Mouse (Mus musculus): ENCODE results near the gene Cox7a2. TPM values are rescaled to one million over a fixed set of nuclear protein-coding genes. Genes with fewer than 3 reads are reported as not detected.

Cox7a2 gene
- 927 and 965 TPM in 2 replicates for polyA plus RNA-seq (2015; fragmentation: Nextera tagmentation; extraction: Ambion mirVana)

DNA sequence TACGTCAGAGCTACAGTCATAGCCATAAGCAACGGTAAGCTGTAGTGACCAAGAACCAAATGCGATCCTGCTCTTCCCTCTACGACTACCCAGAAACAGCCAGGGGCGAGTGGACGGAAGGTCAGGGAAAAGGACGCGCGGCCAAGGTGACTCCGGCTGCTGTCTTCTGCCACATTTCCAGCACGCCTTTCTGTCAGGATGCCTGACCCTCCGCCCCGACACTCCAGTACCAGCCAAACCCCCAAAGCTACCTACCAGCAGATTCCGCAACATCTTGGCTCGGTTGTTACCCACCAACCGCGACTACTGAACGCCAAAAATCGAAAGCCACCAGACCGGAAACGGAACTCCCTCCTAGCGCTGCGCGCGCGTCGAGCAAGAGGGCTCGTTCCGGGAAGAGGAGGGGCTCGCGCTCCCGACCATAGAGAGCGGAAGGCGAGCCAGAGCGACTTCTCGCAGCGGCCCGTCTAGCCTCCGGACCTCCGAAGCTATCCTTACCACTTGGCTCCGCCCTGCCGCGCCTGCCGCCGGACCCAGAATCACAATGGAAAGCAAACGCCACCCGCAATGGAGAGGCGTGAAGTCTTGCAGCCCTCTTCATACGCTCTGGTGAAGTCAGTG lies at the start of gene Cox7a2:
Cox7a2 (minus strand) TSS at position 494 of the 621 bp plus-strand sequence.
- no peaks in the 10 kb centered on the region for H3K4me1 ChIP-seq (replicated peaks; ENCODE audit: control insufficient read depth, insufficient read depth)
- H3K9ac ChIP-seq (ENCODE audit: low read length), result peak within 1 kb of the TSS; percentile 76
- no peaks in the 10 kb centered on the region for H3K27me3 ChIP-seq (ENCODE audit: control insufficient read depth, insufficient read depth, low read length)
- peak within 1 kb of the TSS; percentile 84 for H3K4me2 ChIP-seq (replicated peaks; ENCODE audit: low read depth)
- ATAC-seq (ENCODE audit: low FRiP score, low TSS enrichment) (peak; percentile 100), DNase-seq (ENCODE audit: low spot score) (peak; percentile 97)
- under 1% methylated on average over 49 of the region's 49 CpGs for WGBS
- H3K27ac ChIP-seq (replicated peaks), result peak within 1 kb of the TSS; percentile 87
- TF ChIP-seq EP300 (optimal IDR thresholded peaks at IDR 0.05) (no peak), CTCF (IDR thresholded peaks at IDR 0.05; ENCODE audit: low read depth) (no peak; the same call in 1 of the 2 replicates)
- peaks cover 4% of the 10 kb centered on the region; the same call in 1 of the 2 replicates for H3K36me3 ChIP-seq (ENCODE audit: control insufficient read depth, insufficient read depth, low read length)
- H3K9me3 ChIP-seq (ENCODE audit: control insufficient read depth, low read length), result no peaks in the 10 kb centered on the region
- peak within 1 kb of the TSS; percentile 67 for H3K4me3 ChIP-seq (ENCODE audit: low read depth, low read length)

- no peaks in the 10 kb centered on the region for H3K36me3 ChIP-seq (ENCODE audit: control insufficient read depth, insufficient read depth, low read length)
- H3K27me3 ChIP-seq (ENCODE audit: control insufficient read depth, insufficient read depth, low read length), result no peaks in the 10 kb centered on the region
- H3K4me3 ChIP-seq (ENCODE audit: low read depth, low read length), result no peak overlapping the region
- no peak overlapping the region for H3K4me2 ChIP-seq (replicated peaks; ENCODE audit: low read depth)
- 46% methylated on average over 6 of the region's 6 CpGs for WGBS
- no peak overlapping the region for H3K27ac ChIP-seq (replicated peaks)
- H3K9me3 ChIP-seq (ENCODE audit: control insufficient read depth, low read length), result no peaks in the 10 kb centered on the region
- H3K9ac ChIP-seq (ENCODE audit: low read length), result no peak overlapping the region
- no peak for ATAC-seq (ENCODE audit: low FRiP score, low TSS enrichment)
- TF ChIP-seq CTCF (IDR thresholded peaks at IDR 0.05; ENCODE audit: low read depth), result no peak
- no peak for TF ChIP-seq EP300 (optimal IDR thresholded peaks at IDR 0.05)
- H3K4me1 ChIP-seq (replicated peaks; ENCODE audit: control insufficient read depth, insufficient read depth), result peaks cover 3% of the 10 kb centered on the region; the same call in 1 of the 2 replicates
- no peak for DNase-seq (ENCODE audit: low spot score)
Observed at GRCm38 (mm10) chr9:79809411-79809810, 49.7 kb upstream of the Cox7a2 start.

DNA sequence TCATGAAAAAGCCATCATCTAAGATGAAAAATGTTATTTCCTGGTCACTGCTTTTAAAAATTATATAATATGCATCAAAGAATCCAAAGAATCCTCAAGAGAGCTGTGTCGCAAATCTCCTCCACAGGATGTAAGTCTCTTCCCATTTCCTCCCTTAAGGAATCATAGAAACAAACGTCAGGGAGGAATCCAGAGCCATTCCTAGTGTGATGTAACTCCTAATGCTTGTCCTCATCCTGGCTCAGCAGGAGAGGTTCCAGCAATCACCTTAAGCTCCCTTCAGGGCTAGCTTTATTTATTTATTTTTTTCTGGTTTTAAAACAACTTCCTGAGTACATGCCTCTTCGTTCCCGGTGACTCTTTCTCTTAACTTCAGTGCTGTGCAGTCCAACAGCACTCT lies 47.5 kb upstream of the Cox7a2 start:
- Histone ChIP-seq H3K9me3 (ENCODE audit: control insufficient read depth, low read length) (no peaks in the 10 kb centered on the region), H3K27ac (replicated peaks) (no peak overlapping the region), H3K4me1 (replicated peaks; ENCODE audit: control insufficient read depth, insufficient read depth) (peaks cover 3% of the 10 kb centered on the region; the same call in 1 of the 2 replicates), H3K27me3 (ENCODE audit: control insufficient read depth, insufficient read depth, low read length) (no peaks in the 10 kb centered on the region), H3K9ac (ENCODE audit: low read length) (no peak overlapping the region), H3K36me3 (ENCODE audit: control insufficient read depth, insufficient read depth, low read length) (no peaks in the 10 kb centered on the region), H3K4me2 (replicated peaks; ENCODE audit: low read depth) (no peak overlapping the region), H3K4me3 (ENCODE audit: low read depth, low read length) (no peak overlapping the region)
- TF ChIP-seq CTCF (IDR thresholded peaks at IDR 0.05; ENCODE audit: low read depth), result no peak
- no peak for TF ChIP-seq EP300 (optimal IDR thresholded peaks at IDR 0.05)
- peak; percentile 18; the same call in 1 of the 2 replicates for ATAC-seq (ENCODE audit: low FRiP score, low TSS enrichment)
- DNase-seq (ENCODE audit: low spot score), result no peak
- 35% methylated on average over 4 of the region's 4 CpGs for WGBS

- Histone ChIP-seq H3K4me1 (replicated peaks; ENCODE audit: control insufficient read depth, insufficient read depth) (peaks cover 3% of the 10 kb centered on the region; the same call in 1 of the 2 replicates), H3K27me3 (ENCODE audit: control insufficient read depth, insufficient read depth, low read length) (no peaks in the 10 kb centered on the region), H3K4me3 (ENCODE audit: low read depth, low read length) (no peak overlapping the region), H3K36me3 (ENCODE audit: control insufficient read depth, insufficient read depth, low read length) (no peaks in the 10 kb centered on the region), H3K9ac (ENCODE audit: low read length) (no peak overlapping the region), H3K4me2 (replicated peaks; ENCODE audit: low read depth) (no peak overlapping the region), H3K27ac (replicated peaks) (no peak overlapping the region), H3K9me3 (ENCODE audit: control insufficient read depth, low read length) (no peaks in the 10 kb centered on the region)
- DNase-seq (ENCODE audit: low spot score) (no peak), ATAC-seq (ENCODE audit: low FRiP score, low TSS enrichment) (no peak)
- 42% methylated on average over 12 of the region's 12 CpGs for WGBS
- TF ChIP-seq CTCF (IDR thresholded peaks at IDR 0.05; ENCODE audit: low read depth) (peak; percentile 93), EP300 (optimal IDR thresholded peaks at IDR 0.05) (no peak)
Observed at GRCm38 (mm10) chr9:79806317-79807075, 46.8 kb upstream of the Cox7a2 start.

DNA sequence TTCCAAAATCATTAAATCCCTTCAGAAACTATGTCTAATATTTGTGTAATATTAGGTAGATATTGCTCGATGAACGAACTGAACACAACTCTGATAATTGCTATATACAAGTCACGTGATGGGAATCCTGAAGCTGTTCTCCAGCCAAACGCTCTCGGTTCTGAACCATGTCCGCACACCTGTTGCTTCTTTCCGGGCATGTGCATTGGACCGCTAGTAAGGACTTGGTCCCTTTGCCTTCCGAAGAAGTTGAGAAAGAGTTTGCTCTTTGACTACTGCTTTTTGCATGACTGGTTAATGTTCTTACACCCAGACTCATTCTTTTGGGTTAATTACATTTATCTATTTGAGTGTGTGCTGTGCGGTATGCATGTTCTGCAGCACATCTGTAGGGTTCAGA lies 45.7 kb upstream of the Cox7a2 start:
- ATAC-seq (ENCODE audit: low FRiP score, low TSS enrichment), result no peak
- H3K9ac ChIP-seq (ENCODE audit: low read length), result no peak overlapping the region
- no peak for TF ChIP-seq CTCF (IDR thresholded peaks at IDR 0.05; ENCODE audit: low read depth)
- TF ChIP-seq EP300 (optimal IDR thresholded peaks at IDR 0.05), result no peak
- no peak overlapping the region for H3K27ac ChIP-seq (replicated peaks)
- H3K4me3 ChIP-seq (ENCODE audit: low read depth, low read length), result no peak overlapping the region
- no peaks in the 10 kb centered on the region for H3K9me3 ChIP-seq (ENCODE audit: control insufficient read depth, low read length)
- H3K4me2 ChIP-seq (replicated peaks; ENCODE audit: low read depth), result no peak overlapping the region
- H3K4me1 ChIP-seq (replicated peaks; ENCODE audit: control insufficient read depth, insufficient read depth), result peaks cover 3% of the 10 kb centered on the region; the same call in 1 of the 2 replicates
- no peak for DNase-seq (ENCODE audit: low spot score)
- no peaks in the 10 kb centered on the region for H3K36me3 ChIP-seq (ENCODE audit: control insufficient read depth, insufficient read depth, low read length)
- 81% methylated on average over 10 of the region's 10 CpGs for WGBS
- H3K27me3 ChIP-seq (ENCODE audit: control insufficient read depth, insufficient read depth, low read length), result no peaks in the 10 kb centered on the region
